Mouse (Mus musculus): Measurements from ENCODE around the gene Col26a1.
"Not testable (repeated sequence)": the region's sequence is repeated elsewhere in the genome, so short reads cannot be mapped to it uniquely, and the experiment has no call there.

DNA sequence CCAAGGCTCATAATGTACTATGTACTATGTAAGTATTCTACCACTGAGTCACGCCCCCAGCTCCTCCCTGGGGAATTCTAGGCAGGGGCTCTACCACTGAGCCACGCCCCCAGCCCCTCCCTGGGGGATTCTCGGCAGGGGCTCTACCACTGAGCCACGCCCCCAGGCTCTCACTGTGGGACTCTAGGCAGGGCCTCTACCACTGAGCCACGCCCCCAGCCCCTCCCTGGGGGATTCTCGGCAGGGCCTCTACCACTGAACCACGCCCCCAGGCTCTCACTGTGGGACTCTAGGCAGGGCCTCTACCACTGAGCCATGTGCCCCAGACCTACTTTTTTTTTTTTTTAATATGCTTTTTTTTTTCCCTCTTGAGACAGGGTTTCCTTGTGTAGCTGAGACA lies 129.8 kb downstream of the Col26a1 start:
- TF ChIP-seq CTCF (IDR thresholded peaks at IDR 0.05; ENCODE audit: extremely low read depth, insufficient read depth, insufficient read length, insufficient replicate concordance); POLR2A (IDR thresholded peaks at IDR 0.05; ENCODE audit: low read depth, low read length): not testable (repeated sequence)
